Comparison of ENCODE assay signal across 26 mouse cellular contexts in genomic region chr2:164164941-164165340, GRCm38 (mm10). TPM values are rescaled to one million over a fixed set of nuclear protein-coding genes. Genes with fewer than 3 reads are reported as not detected.
"Had no signal": no experiment of that assay in that cellular context is flagged by ENCODE, and none has a peak within 500 bp of the region (broad histone marks: within the 10 kb centered on the region; RNA-seq: fewer than 3 reads in every experiment).

No protein-coding gene starts in this region.

- ATAC-seq: midbrain, embryonic 16.5 days had no signal

- DNase-seq: lung, embryonic 14.5 days; lung, postnatal 10 days; lung, postnatal 4 days; midbrain, embryonic 14.5 days; retina, postnatal 1 day; right cerebral cortex, adult 18-20 months; right cerebral cortex, postnatal 25 days; right cerebral cortex, postnatal 4 days; spleen, adult 18-20 months; thymus, adult 18-20 months; thymus, postnatal 14 days; thymus, postnatal 36 days had no signal

RNA-seq across cellular contexts. Expression of gene Kcns1, which starts 6.0 kb away (rescaled TPM):
- total RNA-seq: megakaryocyte, adult 5-6 weeks had no signal
- polyA plus RNA-seq: lung, embryonic 14.5 days; lung, embryonic 16.5 days; midbrain, embryonic 10.5 days; myocyte; thymus, postnatal 0 days had no signal

RNA-seq across cellular contexts. Expression of gene Wfdc5, which starts 17.6 kb away (rescaled TPM):
- total RNA-seq: megakaryocyte, adult 5-6 weeks; megakaryocyte-erythroid progenitor cell, adult 5-6 weeks had no signal
- polyA plus RNA-seq: lung, embryonic 14.5 days; lung, embryonic 16.5 days; midbrain, embryonic 10.5 days; midbrain, embryonic 12.5 days; midbrain, embryonic 14.5 days; midbrain, embryonic 16.5 days; myocyte; neural tube, embryonic 11.5 days; neural tube, embryonic 13.5 days; neural tube, embryonic 15.5 days; stomach, embryonic 14.5 days; thymus, postnatal 0 days had no signal

RNA-seq across cellular contexts. Expression of gene Wfdc12, which starts 25.5 kb away (rescaled TPM):
- total RNA-seq: megakaryocyte, adult 5-6 weeks; megakaryocyte-erythroid progenitor cell, adult 5-6 weeks had no signal
- polyA plus RNA-seq: lung, embryonic 14.5 days; midbrain, embryonic 10.5 days; midbrain, embryonic 12.5 days; midbrain, embryonic 14.5 days; midbrain, embryonic 16.5 days; myocyte; neural tube, embryonic 11.5 days; neural tube, embryonic 13.5 days; neural tube, embryonic 15.5 days; small intestine, adult 2 months; stomach, embryonic 14.5 days; stomach, embryonic 16.5 days had no signal

RNA-seq across cellular contexts. Expression of gene Wfdc15a, which starts 35.0 kb away (rescaled TPM):
- total RNA-seq: megakaryocyte, adult 5-6 weeks; megakaryocyte-erythroid progenitor cell, adult 5-6 weeks had no signal
- polyA plus RNA-seq: lung, embryonic 14.5 days; lung, embryonic 16.5 days; midbrain, embryonic 10.5 days; midbrain, embryonic 12.5 days; midbrain, embryonic 14.5 days; midbrain, embryonic 16.5 days; myocyte; neural tube, embryonic 11.5 days; neural tube, embryonic 13.5 days; neural tube, embryonic 15.5 days; small intestine, adult 2 months; stomach, embryonic 14.5 days; stomach, embryonic 16.5 days; thymus, postnatal 0 days had no signal

RNA-seq across cellular contexts. Expression of gene Wfdc15b, which starts 56.5 kb away (rescaled TPM):
- total RNA-seq: megakaryocyte, adult 5-6 weeks; megakaryocyte-erythroid progenitor cell, adult 5-6 weeks had no signal
- polyA plus RNA-seq: lung, embryonic 14.5 days; lung, embryonic 16.5 days; midbrain, embryonic 10.5 days; midbrain, embryonic 12.5 days; midbrain, embryonic 14.5 days; midbrain, embryonic 16.5 days; myocyte; neural tube, embryonic 11.5 days; neural tube, embryonic 13.5 days; neural tube, embryonic 15.5 days; small intestine, adult 2 months had no signal
